Mouse (Mus musculus) left cerebral cortex, adult 9 months (tissue): ENCODE data around the gene Flt3l.
"Not testable (repeated sequence)": the region's sequence is repeated elsewhere in the genome, so short reads cannot be mapped to it uniquely, and the experiment has no call there.

ENCODE experiments used
- DNase-seq, 2 experiments: peaks; one replicate each; pipeline ENCODE4 v3.0.0; 2022; ENCODE audit warnings: low spot score in 2 of 2

Flt3l gene

DNA sequence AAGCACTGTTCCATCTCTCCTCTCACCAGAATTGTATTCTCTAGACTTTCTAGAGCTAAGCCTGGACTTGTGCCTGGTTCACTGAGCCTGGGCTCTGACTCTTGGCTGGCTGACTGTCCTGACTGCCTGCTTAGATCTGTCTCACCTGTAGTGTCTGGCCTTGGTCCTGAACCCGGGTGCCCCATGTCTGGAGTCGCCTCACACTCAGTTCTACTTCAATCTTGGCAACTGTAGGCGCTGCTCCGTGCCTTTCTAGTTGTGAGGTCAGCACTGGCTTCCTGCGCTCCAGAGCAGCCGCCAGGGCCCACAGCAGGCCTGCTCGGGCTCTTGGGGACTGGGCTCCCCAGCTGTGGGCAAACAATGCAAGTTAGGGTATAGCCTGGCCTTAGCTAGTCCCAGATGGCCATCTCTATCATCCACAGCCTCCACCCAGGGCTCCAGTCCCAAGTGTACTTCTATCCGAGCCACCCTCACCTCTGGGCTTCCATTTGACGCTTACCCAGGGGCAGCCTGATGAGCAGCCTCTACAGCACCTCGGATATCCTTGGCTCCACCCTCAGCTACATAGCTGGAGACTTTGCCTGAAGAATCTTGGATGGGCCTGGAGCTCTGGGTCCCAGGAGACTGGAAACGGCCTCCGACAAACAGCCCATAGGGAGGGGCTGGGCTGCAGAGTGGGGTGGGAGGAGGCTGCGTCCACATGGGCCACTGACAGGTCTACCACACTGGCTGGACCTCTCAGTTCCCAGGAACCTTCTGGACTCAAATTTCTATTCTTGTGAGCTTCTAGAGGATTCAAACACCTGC lies 8.3 kb upstream of the Flt3l start:
- DNase-seq = no peak

DNA sequence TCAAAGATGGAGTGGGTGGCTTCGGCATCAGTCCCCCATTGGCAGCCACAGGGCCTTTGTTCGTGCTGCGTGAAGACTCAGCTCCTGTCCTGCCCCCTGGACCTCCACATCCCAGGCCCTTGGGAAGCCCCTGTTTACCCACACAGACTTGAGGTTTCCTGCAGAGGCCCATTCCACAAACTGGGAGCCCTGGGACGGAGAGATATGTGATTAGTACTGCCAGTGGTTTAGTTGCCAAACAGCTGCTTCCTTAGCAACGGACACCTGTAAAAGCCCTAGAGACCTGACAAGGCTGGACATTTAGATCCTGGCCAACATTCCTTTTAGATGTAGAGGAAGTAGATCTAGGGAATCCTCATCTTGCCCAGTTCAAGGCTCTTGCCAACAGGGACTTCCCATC lies 5.7 kb upstream of the Flt3l start:
- DNase-seq = no peak

DNA sequence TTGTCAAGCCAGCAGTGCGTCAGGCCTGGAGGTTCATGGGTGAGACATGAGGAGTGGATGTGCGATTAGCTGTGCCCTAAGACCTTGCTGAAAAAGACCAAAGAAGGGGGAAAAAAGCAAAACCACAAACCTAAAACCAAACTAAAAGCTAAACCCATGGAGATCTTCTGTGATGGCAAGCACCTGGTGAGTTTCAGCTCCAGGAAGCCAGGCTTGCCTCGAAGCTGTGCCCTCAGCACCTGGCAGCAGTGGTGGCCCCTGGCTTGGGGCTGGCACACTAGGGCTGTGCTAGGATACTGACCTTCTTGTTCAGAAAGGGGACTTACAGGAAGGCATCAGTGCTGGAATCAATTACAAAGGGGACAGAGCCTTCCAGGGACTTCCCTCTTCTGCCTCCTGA lies 5.1 kb upstream of the Flt3l start:
- no peak for DNase-seq

DNA sequence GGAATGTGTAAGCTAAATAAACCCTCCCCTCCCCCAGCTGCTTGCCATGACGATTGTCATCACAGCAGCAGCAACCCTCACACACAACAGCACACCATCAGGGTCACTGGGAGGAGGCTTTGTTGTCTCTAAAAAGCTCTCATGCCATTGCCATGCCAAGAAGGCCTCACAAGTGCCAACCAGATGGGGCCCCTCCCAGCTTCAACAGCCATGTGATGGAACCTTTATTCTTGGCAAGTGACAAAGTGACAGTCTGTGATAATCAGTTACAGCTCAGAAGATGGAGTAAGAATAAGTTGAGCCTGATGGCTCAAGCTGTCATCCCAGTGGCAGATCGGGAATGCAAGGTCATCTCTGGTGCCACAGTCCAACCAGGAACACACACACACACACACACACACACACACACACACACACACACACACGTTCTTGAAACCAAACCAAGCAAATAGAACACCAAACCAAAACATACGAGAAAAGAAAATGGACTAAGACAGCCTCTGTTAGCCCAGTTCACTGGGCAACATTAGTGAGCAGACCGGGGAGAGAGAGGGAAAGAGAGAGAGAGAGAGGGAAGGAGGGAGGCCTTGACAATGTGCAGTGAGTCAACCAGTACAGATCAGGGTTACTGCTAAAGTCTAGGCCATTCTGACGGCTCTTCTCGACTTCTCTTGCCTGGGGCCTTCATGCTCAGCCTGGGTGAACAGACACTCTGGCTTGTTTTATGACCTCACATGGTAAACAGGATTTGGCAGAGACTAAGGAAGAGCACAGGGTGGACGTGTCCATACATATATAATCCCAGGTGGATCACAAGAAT lies 3.9 kb upstream of the Flt3l start:
- no peak for DNase-seq

DNA sequence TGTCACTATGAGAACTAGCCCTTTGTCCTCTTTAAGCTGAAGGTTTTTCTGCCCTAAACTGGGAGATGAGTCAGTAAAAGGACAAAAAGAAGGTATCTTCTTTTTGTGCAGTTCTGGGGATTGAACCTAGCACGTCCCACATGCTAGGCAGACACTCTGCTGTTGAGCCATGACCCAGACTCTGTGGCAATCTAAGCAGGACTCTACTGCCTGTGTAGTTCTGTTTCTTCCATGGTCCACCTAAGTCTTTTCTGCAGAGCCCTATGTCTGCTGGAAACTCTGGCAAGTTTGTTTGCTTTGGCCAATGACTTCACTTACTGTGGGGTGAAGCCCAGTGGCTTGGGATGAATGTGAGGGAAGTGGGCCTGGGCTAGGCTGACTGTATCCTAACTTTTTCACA lies 2.2 kb upstream of the Flt3l start:
- DNase-seq = no peak

DNA sequence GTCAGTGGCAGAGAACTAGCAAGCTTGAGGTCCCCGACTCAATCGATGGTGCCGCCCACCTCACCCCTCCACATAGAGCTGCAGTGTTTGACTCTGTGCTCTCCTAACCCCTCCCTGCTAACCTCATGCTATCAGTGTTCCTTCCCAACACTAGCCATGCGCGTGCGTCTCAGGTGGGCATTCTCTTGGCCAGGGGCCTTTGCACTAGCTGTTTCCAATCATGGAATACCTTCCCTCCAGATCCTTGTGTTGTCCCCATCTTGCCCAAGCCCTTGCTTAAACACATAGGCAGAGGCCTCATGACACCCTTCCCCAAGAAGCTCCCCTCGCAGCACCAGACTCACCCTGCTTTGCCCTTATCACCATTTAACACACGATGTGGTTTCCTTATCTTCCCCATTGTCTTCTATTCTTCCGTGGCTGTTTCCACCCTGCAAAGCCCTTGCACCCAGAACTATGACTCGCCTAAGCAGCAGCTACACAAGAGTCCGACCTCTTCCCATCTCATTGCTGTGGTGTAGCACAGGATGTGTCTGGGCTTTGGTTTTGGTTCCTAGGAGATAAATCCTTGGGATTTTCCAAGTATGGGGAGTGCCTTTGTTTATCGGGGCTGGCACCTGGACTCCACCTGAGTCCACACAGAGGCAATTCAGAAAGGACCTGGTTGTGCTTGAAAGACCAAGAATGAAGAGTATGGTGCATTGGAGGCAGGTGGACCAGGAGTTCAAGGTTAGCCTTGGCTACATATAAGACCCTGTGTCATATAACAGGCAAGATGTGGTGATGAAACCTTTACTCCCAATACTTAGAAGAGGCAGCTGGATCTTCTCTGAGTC lies 1.2 kb upstream of the Flt3l start:
- DNase-seq = no peak

DNA sequence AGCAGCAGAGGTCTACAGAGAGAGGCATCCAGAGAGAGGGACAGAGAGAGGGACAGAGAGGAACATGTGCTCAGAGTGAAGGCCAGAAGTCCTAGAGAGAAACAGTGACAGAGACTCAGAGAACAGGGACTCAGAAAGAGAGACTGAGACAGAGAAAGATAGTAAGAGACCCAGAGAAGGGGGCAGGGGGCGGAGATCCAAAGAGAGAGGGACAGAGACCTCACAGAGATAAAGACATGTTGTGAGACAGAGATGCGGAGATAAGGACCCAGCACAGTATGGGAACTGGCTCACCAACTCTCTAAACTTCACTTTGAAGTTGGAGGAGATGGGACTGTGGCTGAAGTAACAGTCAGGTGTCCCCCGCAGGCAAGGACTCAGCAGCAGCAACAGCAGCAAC lies 862 bp downstream of the Flt3l start:
- no peak for DNase-seq

DNA sequence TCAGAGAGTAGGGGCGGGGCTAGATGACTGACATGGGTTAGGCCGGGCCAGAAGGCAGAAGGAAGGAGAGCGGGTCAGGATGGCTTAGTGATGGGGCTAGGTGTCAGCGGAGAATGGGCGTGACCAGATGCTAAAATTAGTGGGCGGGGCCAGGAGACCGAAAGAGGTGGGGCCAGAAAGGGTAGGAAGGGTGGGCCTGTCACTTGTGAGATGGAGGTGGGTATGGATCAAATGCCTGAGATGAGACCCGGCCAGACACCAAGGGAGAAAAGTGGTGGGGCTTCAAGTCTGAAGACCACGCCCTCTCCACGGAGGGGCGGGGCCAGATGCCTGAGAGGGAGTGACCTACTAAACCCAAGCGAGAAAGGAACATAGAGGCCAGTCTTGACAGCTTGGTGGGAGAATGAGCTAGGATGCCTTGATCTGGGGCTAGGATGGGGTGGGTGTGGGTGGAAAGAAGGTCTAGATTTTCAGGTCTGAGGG lies 1.6 kb downstream of the Flt3l start:
- DNase-seq = no peak

DNA sequence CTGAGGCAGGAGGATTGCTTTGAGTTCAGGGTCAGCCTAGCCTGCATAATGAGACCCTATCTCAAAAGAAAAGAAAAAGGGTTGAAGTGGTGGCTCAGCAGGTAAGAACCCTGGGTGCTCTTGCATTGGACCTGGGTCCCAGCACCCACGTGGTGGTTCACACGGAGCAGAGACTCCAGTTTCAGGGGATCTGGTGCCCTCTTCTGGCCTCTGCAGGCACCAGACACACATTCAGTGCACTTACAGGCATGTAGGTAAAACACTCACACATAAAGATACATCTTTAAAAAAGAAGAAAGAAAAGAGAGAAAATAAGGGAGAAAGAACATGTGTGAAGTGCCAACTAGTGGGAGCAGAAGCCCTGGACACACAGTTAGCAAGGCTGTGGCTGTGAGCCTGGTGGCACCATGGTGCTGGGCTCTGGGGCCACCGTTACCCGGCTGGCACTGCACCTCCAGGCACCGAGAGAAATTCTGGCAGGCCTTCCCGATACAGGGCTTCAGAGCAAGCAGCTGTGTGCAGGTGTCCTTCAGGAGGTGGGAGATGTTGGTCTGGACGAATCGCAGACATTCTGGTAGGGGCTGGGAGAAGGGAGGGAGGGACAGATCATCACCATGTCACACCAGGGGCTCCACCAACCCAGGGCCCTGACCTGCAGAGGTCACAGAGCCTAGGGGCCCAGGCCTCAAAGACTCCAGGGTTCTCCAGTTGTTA lies 2.6 kb downstream of the Flt3l start:
- DNase-seq = no peak

DNA sequence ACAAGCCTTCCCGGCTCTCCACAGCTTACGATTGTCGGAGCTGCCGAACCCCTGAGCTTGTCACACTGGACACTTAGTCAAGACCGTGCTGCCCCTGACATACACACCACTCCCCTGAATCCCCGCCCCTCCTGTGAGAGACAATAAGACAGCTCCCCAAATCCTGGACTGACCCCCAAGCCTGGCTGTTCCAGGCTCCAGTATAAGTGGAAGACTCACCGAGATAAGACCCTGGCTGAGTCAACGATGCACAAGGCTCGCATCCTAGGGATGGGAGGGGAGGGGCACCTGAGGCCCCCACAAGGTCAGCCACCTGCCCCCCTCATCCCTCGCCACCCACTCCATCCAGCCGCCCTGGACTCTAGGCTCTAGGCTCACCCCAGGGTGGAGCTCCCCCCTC lies 4.4 kb downstream of the Flt3l start:
- no peak for DNase-seq

DNA sequence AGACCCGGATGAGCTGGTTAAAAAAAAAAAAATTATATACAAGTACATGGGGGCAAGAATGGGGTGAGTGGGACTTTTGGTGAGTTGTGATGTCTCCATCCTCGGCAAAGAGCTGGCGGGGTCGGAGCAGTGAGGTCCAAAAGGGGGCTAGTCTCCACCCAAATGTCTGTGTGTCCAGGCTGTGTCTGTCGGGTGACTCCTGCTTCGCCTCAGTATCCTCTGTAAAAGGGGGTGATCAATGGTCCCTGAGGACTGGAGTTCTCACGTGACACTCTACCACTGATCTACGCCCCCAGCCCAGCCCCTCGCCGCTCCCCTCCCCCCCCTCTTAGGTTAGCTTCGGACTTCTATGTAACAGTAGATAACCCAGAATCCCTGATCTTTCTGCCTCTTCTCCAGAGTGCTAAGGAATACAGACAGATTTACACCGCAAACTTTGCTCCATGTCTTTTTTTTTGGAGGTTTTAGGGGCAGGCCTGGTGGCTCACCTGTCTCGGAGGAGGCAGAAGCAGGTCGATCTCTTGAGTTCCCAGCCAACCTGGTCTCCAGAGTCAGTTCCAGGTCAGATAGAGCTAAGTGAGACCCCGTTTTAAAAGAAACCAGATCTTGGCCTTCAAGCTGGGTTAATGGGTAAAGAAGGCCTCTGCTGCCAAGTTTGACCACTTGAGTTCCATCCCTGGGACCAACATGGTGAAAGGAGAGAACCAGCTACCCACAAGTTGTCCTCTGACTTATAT lies 6.3 kb downstream of the Flt3l start:
- no peak for DNase-seq

DNA sequence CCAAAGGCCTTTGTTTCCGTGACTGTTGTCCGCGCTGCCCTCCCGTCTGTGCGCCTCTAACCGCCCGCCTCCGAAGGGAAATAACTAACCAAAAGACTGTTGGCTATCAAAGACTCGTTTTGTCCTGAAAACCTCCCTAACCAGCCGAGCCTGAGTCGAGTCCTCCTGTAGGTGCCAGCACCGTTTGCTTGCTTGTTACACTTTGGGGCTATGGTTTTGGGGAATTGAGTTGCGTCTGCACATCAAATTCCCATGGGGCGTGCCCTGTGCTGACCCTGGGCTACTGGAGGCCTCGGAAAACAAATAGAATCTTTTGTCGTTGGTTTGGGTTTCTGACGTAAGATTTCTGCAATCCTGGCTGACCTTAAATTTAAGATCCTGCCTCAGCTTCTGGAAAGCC lies 6.9 kb downstream of the Flt3l start:
- no peak for DNase-seq

DNA sequence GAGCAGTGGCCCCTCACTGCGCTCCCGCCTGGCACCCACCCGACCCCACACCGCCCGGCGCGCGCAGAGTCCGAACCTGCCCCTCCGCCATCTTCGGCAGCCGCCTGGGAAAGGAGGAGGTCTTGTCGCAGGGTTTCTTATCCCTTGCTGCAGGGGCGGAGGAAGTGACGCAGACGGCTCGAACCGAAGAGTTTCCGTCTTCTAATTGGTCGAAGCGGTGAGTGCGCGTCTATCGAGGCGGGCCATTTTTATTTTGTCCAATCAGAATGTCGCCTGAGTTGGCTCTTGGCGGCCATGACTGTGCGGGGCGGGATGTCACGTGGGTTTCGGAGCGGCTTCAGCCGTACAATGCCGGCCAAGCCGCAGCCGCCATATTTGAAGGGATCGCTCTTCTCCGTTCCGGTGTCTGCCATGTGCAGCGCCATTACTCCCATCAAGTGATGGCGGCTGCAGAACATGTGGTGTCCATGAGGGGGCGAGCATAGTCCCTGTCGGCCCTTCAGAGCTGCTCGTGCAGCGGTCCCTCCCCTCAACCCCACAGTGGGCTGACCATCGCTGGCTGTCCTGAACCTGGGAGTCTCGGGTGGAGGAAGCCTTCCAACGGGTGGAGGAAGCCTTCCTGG lies 7.5 kb downstream of the Flt3l start, which contains the start of gene Rpl13a:
Gene Rpl13a, minus strand, starts transcription at position 138 of the 623 bp plus-strand sequence.
- peak; percentile 99 to 100 for DNase-seq

DNA sequence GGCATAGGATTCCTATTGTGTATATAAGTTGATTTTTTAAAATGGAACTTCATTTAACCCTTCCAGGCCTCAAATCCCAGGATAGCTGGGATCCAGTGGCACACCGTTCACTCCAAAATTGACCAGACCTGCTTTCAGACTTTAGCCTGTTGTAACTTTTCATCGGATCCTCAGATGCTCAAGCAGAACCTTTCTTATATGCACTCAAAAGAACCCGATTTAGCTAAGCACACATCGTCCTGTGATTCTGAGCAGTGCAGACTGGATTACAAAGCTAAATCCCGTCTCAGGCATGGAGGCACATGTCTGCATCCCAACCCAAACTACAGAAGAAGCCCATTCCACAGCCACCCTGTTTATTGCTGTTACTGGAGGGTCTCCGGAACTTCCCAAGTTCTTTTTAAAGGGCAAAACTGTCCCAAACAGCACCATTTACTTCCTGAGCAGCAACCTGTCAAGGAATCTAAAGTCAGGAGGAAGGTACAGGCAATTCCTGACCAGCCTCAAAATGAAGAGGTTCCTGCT lies 8.5 kb downstream of the Flt3l start:
- DNase-seq = no peak

DNA sequence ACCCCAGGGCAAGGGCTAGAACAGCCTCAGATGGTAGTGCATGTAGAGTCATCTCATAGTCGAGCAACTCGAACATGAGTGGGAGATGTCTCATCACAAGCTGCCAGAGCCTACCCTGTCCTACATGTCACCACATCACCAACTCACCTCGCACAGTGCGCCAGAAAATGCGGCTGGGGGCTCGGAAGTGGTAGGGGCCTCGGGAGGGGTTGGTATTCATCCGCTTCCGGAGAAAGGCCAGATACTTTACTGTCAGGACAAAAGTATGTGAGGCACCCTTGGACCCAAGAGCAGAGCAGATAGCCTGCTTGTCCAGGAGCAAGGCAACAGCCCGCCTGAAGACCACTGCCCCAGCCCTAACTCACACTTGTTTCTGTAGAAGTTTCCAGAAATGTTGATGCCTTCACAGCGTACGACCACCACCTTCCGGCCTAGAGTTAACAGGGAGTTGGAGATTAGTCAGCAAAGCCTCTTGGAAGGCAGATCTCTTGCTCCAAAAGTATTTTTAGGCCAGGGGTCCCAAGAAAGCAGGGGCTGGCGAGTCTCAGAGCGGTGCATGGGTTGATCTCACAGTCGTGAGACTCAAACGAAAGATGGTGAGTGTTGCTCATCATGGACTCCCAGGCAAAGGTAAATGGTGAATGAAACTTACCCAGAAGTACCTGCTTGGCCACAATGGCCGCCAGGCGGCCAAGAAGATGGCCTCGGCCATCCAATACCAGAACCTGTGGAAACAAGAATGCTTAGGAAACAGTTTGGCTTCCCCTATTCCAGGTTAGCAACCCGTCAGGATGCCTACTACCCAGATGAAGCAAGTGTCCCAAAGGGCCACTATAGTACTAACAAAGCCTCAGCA lies 9.2 kb downstream of the Flt3l start:
- DNase-seq = no peak

DNA sequence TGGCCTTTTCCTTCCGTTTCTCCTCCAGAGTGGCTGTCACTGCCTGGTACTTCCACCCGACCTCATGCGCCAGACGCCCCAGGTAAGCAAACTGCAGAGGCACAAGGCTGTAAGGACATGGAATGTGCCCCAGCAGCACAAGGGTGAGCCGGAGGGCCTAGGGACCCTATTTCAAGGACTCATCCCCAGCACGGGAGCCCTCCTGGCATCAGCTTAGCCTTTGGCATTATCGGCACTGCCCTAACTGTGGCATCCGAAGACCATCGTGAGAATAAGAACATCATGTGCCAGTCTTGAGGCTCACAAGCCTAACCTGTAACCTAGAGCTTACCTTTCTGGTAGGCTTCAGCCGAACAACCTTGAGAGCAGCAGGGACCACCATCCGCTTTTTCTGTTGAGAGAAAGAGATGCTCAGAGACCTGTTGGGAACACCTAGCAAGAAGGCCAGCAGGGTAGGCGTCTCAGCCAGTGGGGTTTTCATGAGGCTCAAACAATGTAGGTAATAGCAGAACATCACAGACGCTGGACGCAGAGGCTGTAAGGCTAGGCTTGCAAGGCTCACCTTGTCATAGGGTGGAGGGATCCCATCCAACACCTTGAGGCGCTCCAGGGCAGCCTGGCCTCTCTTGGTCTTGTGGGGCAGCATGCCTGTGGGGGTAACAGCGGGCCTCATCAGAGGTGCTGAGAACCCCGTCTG lies 9.9 kb downstream of the Flt3l start:
- no peak for DNase-seq

DNA sequence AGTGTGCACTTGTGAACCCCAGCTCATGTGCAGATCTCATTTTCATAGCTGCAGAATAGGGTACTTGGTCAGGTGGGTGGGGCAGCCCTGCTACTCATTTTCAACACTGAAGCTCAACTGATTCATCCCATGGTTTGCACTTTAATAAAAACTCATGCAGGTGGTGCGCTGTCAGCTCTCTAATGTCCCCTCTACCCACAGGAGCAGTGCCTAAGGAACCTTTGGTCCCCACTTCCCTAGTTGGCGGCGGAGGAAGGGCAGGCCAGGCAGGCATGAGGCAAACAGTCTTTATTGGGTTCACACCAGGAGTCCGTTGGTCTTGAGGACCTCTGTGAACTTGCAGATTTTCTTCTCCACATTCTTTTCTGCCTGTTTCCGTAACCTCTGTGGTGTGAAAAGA lies 10.6 kb downstream of the Flt3l start:
- not testable (repeated sequence) for DNase-seq

DNA sequence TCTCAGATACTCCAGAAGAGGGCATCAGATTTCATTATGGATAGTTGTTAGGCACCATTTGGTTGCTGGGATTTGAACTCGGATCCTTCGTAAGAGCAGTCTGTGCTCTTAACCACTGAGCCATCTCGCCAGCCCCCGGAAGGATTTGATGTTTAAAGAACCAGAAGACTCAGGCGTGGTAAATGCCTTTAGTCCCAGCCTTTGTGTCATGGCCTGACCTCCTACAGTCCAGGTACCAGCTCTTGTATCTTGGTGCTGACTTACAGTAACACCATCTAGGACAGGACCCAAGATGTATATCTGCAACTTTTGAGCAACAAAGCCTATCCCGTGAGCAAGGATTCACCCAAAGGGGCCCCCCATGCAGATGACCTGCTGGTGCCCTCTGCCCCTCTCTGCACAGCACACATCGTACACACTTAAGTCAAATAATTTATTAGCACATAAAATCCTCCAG lies 11.1 kb downstream of the Flt3l start:
- DNase-seq = no peak
